Mouse (Mus musculus) intestine, embryonic 14.5 days (tissue): ENCODE measurements around the gene Adamts3. TPM values are rescaled to one million over a fixed set of nuclear protein-coding genes. Genes with fewer than 3 reads are reported as not detected.

Experiments used
- ATAC-seq: fragments of 200-750 bp; cut with Nextera tagmentation; replicated peaks from 2 replicates; pipeline ENCODE4 v1.8.0; 2017; ENCODE audit warnings: low read depth, moderate number of reproducible peaks, moderate TSS enrichment, moderate library complexity; ENCODE audit not compliant: low FRiP score, low TSS enrichment
- DNase-seq: peaks from one replicate; pipeline ENCODE4 v3.0.0-alpha.2; 2018; ENCODE audit warnings: low spot score
- H3K27ac ChIP-seq: fragments of 300-500 bp; sonication (generic); 2 replicates; pipeline ENCODE4 v1.5.1; 2014; ENCODE audit warnings: low read depth, mild to moderate bottlenecking, control low read depth
- H3K27me3 ChIP-seq: fragments of 300-500 bp; sonication (generic); replicated peaks from 2 replicates; pipeline ENCODE4 v1.6.1; 2014; ENCODE audit warnings: low read length, control low read depth; ENCODE audit not compliant: control insufficient read depth, insufficient read depth
- H3K36me3 ChIP-seq: fragments of 300-500 bp; sonication (generic); 2 replicates; pipeline ENCODE4 v1.6.1; 2014; ENCODE audit warnings: low read length, control low read depth; ENCODE audit not compliant: control insufficient read depth, insufficient read depth
- H3K4me1 ChIP-seq: fragments of 300-500 bp; sonication (generic); replicated peaks from 2 replicates; pipeline ENCODE4 v1.6.1; 2014; ENCODE audit warnings: low read length, control low read depth, mixed read lengths; ENCODE audit not compliant: control insufficient read depth, insufficient read depth
- H3K4me2 ChIP-seq: fragments of 300-500 bp; sonication (generic); 2 replicates; pipeline ENCODE4 v1.6.1; 2014; ENCODE audit warnings: low read length
- H3K4me3 ChIP-seq: fragments of 300-500 bp; sonication (generic); 2 replicates; pipeline ENCODE4 v1.5.1; 2014; ENCODE audit warnings: low read depth, low read length, control low read depth, mixed read lengths
- H3K9ac ChIP-seq: fragments of 300-500 bp; sonication (generic); 2 replicates; pipeline ENCODE4 v1.6.1; 2014; ENCODE audit warnings: mild to moderate bottlenecking, low read length
- H3K9me3 ChIP-seq: fragments of 300-500 bp; sonication (generic); 2 replicates; pipeline ENCODE4 v1.6.1; 2016; ENCODE audit warnings: low read length, control low read depth; ENCODE audit not compliant: control insufficient read depth
- WGBS: fragments of 180-500 bp; shearing (Covaris S2); extraction: QIAGEN DNeasy Blood & Tissue Kit; methylation state at CpG from one replicate; pipeline ENCODE4 v1.1.7; 2014; 5-methylcytosine and 5-hydroxymethylcytosine counted together
- polyA plus RNA-seq: library from polyadenylated mRNA; unstranded; fragments of >200 nt; fragmentation: Nextera tagmentation; extraction: Ambion mirVana; gene quantifications from 2 replicates; pipeline ENCODE4 v1.2.1, GENCODE M21; 2014

Adamts3 gene
- polyA plus RNA-seq, 1 experiment from 2014 or later = 3.2 TPM

GRCm38 (mm10) chr5:89793706-89794105 is 89.4 kb downstream of the Adamts3 start:
- Histone ChIP-seq H3K9ac (no peak overlapping the region), H3K27me3 (no peaks in the 10 kb centered on the region), H3K9me3 (no peaks in the 10 kb centered on the region), H3K4me2 (no peak overlapping the region), H3K27ac (no peak overlapping the region), H3K4me1 (no peaks in the 10 kb centered on the region), H3K36me3 (no peaks in the 10 kb centered on the region), H3K4me3 (no peak overlapping the region)
- WGBS = 93% methylated on average over 3 of the region's 3 CpGs
- ATAC-seq (no peak), DNase-seq (no peak)

DNA sequence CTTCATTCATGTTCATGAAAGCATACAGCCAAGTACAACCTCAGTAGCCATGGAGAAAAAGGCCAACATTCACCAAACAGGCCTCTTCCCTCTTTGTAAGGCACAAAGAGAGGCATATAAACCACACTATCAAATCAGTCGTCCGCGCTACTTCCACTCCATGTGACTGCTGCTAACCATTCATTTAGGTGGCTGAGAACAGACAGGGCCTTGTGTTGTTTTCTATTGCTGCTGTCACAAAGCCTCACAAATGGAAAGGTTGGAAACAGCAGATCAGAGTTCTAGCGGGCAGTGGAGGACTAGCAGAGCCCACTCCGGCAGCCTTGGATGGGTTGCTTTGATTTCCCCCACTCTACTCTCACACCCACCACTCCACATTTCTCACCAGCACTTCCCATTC is 98.5 kb downstream of the Adamts3 start:
- no peak for ATAC-seq
- WGBS = 82% methylated on average over 5 of the region's 5 CpGs

GRCm38 (mm10) chr5:89779823-89780222 is 103.3 kb downstream of the Adamts3 start:
- H3K27me3 ChIP-seq = no peaks in the 10 kb centered on the region
- no peak overlapping the region for H3K27ac ChIP-seq
- no peaks in the 10 kb centered on the region for H3K36me3 ChIP-seq
- no peak for ATAC-seq
- no peak for DNase-seq
- H3K9ac ChIP-seq = no peak overlapping the region
- H3K4me3 ChIP-seq = no peak overlapping the region
- no peaks in the 10 kb centered on the region for H3K9me3 ChIP-seq
- H3K4me2 ChIP-seq = no peak overlapping the region
- WGBS = 84% methylated on average over 2 of the region's 2 CpGs
- no peaks in the 10 kb centered on the region for H3K4me1 ChIP-seq

More for the DNA sequence above, 98.5 kb downstream of the Adamts3 start:
- H3K36me3 ChIP-seq = no peaks in the 10 kb centered on the region
- H3K27me3 ChIP-seq = no peaks in the 10 kb centered on the region
- H3K4me2 ChIP-seq = no peak overlapping the region
- no peak overlapping the region for H3K4me3 ChIP-seq
- H3K9me3 ChIP-seq = no peaks in the 10 kb centered on the region
- H3K9ac ChIP-seq = no peak overlapping the region
- no peak for DNase-seq
- H3K27ac ChIP-seq = no peak overlapping the region
- no peaks in the 10 kb centered on the region for H3K4me1 ChIP-seq

DNA sequence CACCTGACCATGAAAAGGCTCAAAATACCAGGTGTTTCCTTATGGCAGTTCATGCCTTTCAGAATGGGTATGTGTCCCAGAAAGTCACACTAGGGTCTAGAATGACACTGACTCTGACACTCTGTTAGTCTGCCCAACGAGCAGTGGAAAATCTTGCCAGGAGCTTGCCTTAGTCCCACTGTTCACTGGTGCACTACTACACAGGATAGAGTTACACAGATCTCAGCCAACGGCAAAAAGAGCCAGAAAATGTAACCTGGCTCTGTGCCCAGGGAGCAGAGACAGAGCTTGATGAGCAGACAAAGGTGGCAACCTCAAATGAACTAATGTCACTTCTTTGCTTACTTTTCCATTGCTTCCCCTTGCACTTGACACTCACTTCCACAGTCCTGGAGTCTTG is 104.5 kb downstream of the Adamts3 start:
- H3K9me3 ChIP-seq = no peaks in the 10 kb centered on the region
- H3K4me3 ChIP-seq = no peak overlapping the region
- H3K36me3 ChIP-seq = no peaks in the 10 kb centered on the region
- no peak for ATAC-seq
- H3K9ac ChIP-seq = no peak overlapping the region
- no peaks in the 10 kb centered on the region for H3K27me3 ChIP-seq
- 60% methylated on average over 2 of the region's 2 CpGs for WGBS
- no peak overlapping the region for H3K4me2 ChIP-seq
- no peaks in the 10 kb centered on the region for H3K4me1 ChIP-seq
- DNase-seq = no peak
- no peak overlapping the region for H3K27ac ChIP-seq

DNA sequence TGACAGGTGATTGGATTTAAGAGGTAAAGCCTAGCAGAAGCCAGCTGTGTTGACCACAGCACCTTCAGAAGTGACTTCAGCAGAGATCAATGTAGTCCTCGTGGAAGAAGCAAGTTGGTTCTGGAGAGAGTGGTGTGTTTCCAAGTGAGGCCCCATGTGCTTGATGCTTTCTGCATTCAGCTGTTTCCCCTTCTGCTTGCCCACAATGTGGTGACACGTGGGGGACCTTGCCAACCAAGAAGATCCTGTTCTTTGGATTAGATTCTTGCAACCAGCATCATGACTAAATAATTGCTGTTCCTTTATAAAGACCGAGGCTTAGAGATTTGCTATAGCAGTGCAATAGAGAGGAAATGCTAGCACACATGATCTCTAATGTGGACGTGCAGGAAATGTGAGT is 105.7 kb downstream of the Adamts3 start:
- no peak overlapping the region for H3K4me2 ChIP-seq
- no peaks in the 10 kb centered on the region for H3K9me3 ChIP-seq
- H3K27me3 ChIP-seq = no peaks in the 10 kb centered on the region
- DNase-seq (no peak), ATAC-seq (no peak)
- H3K4me3 ChIP-seq = no peak overlapping the region
- H3K36me3 ChIP-seq = no peaks in the 10 kb centered on the region
- H3K27ac ChIP-seq = no peak overlapping the region
- no peaks in the 10 kb centered on the region for H3K4me1 ChIP-seq
- no peak overlapping the region for H3K9ac ChIP-seq
- 75% methylated on average over 4 of the region's 4 CpGs for WGBS

DNA sequence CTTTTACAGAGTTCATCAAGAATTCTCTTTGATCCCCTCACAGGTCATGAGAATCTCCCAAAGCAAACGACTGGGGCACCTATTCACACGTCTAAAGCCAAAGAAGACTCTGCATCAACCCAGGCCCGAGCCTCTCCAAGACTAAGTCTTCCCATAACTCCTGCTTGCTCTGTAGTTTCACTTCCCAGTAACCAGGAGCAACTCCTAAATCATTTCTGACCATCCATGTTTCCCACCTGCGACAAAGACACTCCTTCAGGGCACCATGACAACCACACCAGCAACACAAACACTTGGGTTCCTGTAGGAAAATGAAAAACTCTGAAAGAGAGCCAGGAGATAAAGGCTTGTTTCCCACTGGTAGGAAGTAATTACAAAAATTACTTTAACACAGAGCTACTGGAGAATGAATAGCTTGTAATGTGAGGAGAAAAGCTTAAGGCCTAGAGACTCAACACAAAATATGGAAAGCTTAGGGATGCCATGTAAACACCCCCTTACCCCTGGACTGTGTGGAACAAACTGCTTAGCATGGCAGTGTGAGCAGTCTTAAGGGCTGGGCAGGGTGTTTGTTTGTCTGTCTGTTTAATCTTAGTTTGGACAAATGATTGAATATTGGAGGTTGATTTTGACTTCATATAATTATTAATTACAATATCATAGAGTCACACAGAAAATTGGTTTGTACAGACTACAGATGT is 112.3 kb downstream of the Adamts3 start:
- no peaks in the 10 kb centered on the region for H3K27me3 ChIP-seq
- 59% methylated on average over 4 of the region's 4 CpGs for WGBS
- H3K9me3 ChIP-seq = no peaks in the 10 kb centered on the region
- no peak overlapping the region for H3K9ac ChIP-seq
- ATAC-seq = no peak
- H3K36me3 ChIP-seq = no peaks in the 10 kb centered on the region
- no peak overlapping the region for H3K4me3 ChIP-seq
- no peak overlapping the region for H3K27ac ChIP-seq
- no peak overlapping the region for H3K4me2 ChIP-seq
- no peak for DNase-seq
- H3K4me1 ChIP-seq = no peaks in the 10 kb centered on the region

DNA sequence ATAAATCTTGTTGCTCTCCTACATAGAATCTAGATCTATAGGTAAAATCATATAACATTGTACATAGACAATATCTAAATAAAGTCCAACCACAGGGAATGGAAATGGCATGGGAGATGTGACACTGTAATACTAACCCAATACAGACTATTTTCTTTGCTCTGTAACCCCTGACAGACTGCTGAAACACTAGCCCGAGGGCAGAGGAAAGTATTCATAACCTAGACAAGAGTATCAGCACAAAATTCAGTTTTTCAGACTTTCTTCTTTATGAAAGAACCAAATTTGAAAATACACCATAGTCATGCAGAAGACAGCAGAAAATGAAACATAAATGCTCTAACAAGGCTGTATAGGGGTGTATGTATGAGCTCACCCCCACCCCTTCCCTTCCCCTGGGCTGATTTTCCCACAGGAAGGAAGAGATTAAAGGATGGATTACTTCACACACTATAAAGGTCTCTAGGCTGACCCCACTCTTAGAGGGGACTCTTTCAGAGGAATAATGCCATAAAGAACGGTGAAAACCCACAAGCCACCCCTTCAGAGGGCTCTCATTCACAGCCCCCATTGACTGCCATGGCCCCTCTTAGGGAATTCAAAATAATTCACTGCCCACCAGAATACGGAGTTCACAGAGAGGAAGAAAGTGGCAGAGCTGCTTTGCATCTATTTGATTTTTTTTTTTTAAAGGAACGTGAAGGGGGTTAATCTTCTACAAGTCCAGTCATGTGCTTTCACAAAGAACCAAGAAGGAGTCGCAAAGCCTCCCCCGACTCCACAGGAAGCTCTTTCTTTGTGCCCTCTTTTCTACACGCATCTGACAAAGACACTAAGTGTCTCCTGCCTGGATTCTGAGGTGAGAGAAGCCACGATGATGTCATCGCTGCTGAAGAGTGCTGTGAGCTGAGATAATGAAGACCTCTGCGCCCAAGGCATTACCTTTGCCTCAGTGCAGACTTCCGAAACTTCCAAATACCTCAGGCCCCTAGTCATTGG is 119.6 kb downstream of the Adamts3 start:
- WGBS = 25% methylated on average over 11 of the region's 11 CpGs
- 0 out of 2 replicates have a peak, but pooled peaks cover 5% of the 10 kb centered on the region for H3K4me1 ChIP-seq
- no peak for DNase-seq
- no peaks in the 10 kb centered on the region for H3K36me3 ChIP-seq
- no peaks in the 10 kb centered on the region for H3K9me3 ChIP-seq
- H3K27me3 ChIP-seq = no peaks in the 10 kb centered on the region
- no peak overlapping the region for H3K4me2 ChIP-seq
- H3K9ac ChIP-seq = no peak overlapping the region
- H3K4me3 ChIP-seq = no peak overlapping the region
- no peak for ATAC-seq
- no peak overlapping the region for H3K27ac ChIP-seq

DNA sequence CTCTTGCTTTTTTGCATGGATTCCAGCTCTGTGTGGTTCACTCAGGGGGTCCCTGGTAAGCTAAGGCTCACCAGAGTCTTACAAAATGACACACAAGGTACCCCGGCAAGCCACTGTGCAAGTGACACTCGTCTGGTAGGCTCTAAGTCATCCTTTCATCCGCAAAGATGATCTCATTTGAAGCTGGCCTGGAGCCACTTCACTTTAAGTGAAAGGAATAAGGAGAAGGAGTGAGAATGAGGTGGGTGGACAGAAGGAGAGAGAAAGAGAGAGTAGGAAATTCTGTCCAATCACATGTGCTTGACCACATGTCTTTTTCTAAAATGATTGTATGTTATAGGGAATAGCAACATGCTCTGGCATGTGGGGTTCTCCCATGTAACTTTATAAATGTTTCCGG is 122.8 kb downstream of the Adamts3 start:
- Histone ChIP-seq H3K4me1 (0 out of 2 replicates have a peak, but pooled peaks cover 5% of the 10 kb centered on the region), H3K9ac (no peak overlapping the region), H3K4me2 (no peak overlapping the region), H3K4me3 (no peak overlapping the region), H3K27ac (no peak overlapping the region), H3K27me3 (no peaks in the 10 kb centered on the region), H3K36me3 (no peaks in the 10 kb centered on the region), H3K9me3 (no peaks in the 10 kb centered on the region)
- ATAC-seq (no peak), DNase-seq (no peak)
- 87% methylated on average over 4 of the region's 4 CpGs for WGBS
